Mouse (Mus musculus): Measurements from ENCODE around the gene Coro2a. TPM values are rescaled to one million over a fixed set of nuclear protein-coding genes. Genes with fewer than 3 reads are reported as not detected.
"Not testable (repeated sequence)": the region's sequence is repeated elsewhere in the genome, so short reads cannot be mapped to it uniquely, and the experiment has no call there.

Gene Coro2a
- 2.2 and 2.9 TPM in 2 replicates for polyA plus RNA-seq (2014; fragmentation: Nextera tagmentation; extraction: Ambion mirVana)

DNA sequence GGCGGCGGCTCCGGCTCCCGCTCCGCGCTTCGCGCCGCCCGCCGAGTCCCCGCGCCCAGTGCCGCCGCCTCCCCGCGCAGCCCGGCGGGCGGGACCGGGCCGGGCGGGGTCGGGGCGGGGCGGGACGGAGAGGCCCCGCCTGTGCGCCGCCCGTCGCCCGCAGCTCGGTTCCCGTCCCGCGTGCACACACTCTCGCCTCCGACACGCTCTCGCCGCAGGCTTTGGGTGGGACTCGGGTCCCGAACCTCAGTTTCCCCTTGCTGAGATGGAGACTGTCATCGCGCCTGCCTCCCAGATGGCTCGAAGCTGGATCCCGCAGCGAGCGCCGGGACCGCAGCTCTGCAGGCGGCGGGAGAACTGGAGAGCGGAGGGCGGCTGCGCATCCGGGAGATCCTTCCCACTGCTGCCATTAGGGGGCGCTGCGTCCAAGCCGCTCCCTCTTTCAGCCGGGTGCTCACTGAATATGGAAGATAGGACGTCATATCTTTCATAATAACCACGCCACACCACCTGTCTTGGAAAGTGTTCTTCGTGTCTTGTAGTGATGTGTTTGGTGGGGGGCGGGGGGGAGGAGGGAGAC is at the start of gene Coro2a:
Gene Coro2a, minus strand, starts transcription at position 359 of the 580 bp plus-strand sequence.
- peak within 1 kb of the TSS; percentile 54 for H3K4me3 ChIP-seq (ENCODE audit: low read depth, low read length)
- ATAC-seq: peak; percentile 73
- no peaks in the 10 kb centered on the region for H3K4me1 ChIP-seq (ENCODE audit: control insufficient read depth, insufficient read depth, low read length)
- DNase-seq (ENCODE audit: low spot score): peak; percentile 86
- no peaks in the 10 kb centered on the region for H3K9me3 ChIP-seq (replicated peaks; ENCODE audit: control insufficient read depth, low read length)
- H3K36me3 ChIP-seq (ENCODE audit: control insufficient read depth, insufficient read depth, low read length): no peaks in the 10 kb centered on the region
- no peak within 1 kb of the TSS for H3K27ac ChIP-seq (ENCODE audit: low read depth, low read length)
- under 1% methylated on average over 47 of the region's 66 CpGs for WGBS
- peak within 1 kb of the TSS; percentile 96 for H3K4me2 ChIP-seq (ENCODE audit: low read length)
- peaks cover 21% of the 10 kb centered on the region for H3K27me3 ChIP-seq (replicated peaks; ENCODE audit: control insufficient read depth, insufficient read depth, low read length)
- peak within 1 kb of the TSS; percentile 68 for H3K9ac ChIP-seq (ENCODE audit: low read length)

DNA sequence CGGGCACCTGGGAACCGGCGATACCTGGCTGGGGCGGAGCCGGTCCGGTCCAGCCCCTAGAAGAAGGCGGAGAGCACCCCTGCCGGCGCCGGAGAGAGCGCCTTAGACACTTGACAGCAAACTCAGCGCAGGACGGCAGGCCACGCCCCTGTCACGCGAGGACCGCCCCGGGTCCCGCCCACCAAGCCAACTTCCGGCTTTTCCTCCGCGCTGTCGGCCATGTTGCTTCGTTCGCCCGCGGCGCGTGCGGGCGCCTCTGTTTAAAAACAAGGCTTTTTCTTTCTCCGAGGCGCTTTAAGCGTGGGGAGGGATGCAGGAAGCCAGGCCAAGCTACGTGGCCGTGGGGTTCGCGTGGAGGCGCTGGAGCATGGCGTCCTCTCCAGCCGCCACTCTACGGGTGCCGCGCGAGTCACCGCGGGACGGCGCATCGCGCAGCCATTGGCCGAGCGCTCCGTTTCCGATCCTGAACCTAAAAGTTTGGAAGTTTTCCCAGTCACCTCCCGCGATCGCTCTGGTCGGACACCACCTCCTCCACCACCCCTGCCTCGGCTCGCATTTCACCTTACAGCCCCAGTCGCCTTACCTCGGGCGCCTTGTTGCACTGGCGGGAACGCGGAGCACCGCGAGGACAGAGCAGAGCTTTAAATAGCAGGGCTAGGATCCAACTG is 48.2 kb upstream of the Coro2a start, which contains the start of gene Tbc1d2:
Gene Tbc1d2, minus strand, starts transcription at position 124 of the 668 bp plus-strand sequence.
- under 1% methylated on average over 61 of the region's 69 CpGs for WGBS
- peaks cover 17% of the 10 kb centered on the region for H3K27me3 ChIP-seq (replicated peaks; ENCODE audit: control insufficient read depth, insufficient read depth, low read length)
- peak within 1 kb of the TSS; percentile 62 for H3K9ac ChIP-seq (ENCODE audit: low read length)
- no peaks in the 10 kb centered on the region for H3K36me3 ChIP-seq (ENCODE audit: control insufficient read depth, insufficient read depth, low read length)
- DNase-seq (ENCODE audit: low spot score) (peak; percentile 95), ATAC-seq (peak; percentile 98)
- peaks cover 9% of the 10 kb centered on the region for H3K4me1 ChIP-seq (ENCODE audit: control insufficient read depth, insufficient read depth, low read length)
- H3K9me3 ChIP-seq (replicated peaks; ENCODE audit: control insufficient read depth, low read length): no peaks in the 10 kb centered on the region
- peak within 1 kb of the TSS; percentile 27; the same call in 1 of the 2 replicates for H3K27ac ChIP-seq (ENCODE audit: low read depth, low read length)
- H3K4me3 ChIP-seq (ENCODE audit: low read depth, low read length): peak within 1 kb of the TSS; percentile 67
- peak within 1 kb of the TSS; percentile 83 for H3K4me2 ChIP-seq (ENCODE audit: low read length)

DNA sequence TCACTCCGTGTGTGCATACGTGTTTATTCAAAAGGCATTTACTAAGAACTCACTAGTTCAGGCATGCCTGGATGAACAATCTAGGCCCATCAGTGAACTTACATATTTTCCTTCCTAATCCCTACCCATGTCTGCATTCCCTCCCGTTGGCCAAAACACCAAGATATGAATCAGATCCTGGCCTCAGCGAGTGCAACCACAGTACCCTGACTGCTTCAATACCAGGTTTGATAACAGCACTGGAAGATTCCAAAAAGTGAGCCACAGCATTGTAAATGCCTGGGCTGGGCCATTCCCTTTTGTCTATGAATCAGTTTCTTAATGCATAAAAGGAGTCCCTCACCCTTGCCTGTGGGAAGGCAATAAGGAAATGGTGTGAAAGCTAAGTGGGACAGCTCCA is 47.2 kb upstream of the Coro2a start:
- 66% methylated on average over 4 of the region's 4 CpGs for WGBS
- Histone ChIP-seq H3K9ac (ENCODE audit: low read length) (peak overlapping the region; percentile 62; the same call in 1 of the 2 replicates), H3K4me1 (ENCODE audit: control insufficient read depth, insufficient read depth, low read length) (peaks cover 9% of the 10 kb centered on the region), H3K27me3 (replicated peaks; ENCODE audit: control insufficient read depth, insufficient read depth, low read length) (peaks cover 17% of the 10 kb centered on the region), H3K4me2 (ENCODE audit: low read length) (peak overlapping the region; percentile 83), H3K27ac (ENCODE audit: low read depth, low read length) (no peak overlapping the region), H3K9me3 (replicated peaks; ENCODE audit: control insufficient read depth, low read length) (no peaks in the 10 kb centered on the region), H3K36me3 (ENCODE audit: control insufficient read depth, insufficient read depth, low read length) (no peaks in the 10 kb centered on the region), H3K4me3 (ENCODE audit: low read depth, low read length) (peak overlapping the region; percentile 67)
- ATAC-seq (no peak), DNase-seq (ENCODE audit: low spot score) (no peak)

DNA sequence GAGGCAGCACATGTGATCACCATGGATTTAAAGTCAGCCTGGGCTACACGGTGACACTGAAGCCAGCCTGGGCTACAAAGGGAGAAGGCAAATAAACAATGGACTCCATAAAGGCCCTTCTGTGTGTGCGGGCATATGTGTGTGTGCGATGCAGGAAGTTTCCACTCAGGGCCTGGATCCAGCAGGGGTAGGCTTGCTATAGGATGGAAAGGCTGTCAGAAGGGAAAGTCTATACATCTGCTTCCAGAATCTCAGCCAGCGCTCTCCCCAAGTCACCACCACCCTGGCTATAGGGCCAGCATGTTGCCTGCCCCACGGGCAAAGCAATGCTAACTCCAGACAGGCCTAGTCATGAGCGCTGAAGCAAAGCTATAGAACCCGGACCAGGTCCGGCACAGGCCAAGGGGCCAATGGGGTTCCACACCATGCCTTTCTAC is 41.7 kb upstream of the Coro2a start:
- H3K4me2 ChIP-seq (ENCODE audit: low read length): no peak overlapping the region
- H3K9ac ChIP-seq (ENCODE audit: low read length): no peak overlapping the region
- no peak overlapping the region for H3K4me3 ChIP-seq (ENCODE audit: low read depth, low read length)
- no peaks in the 10 kb centered on the region for H3K36me3 ChIP-seq (ENCODE audit: control insufficient read depth, insufficient read depth, low read length)
- H3K27me3 ChIP-seq (replicated peaks; ENCODE audit: control insufficient read depth, insufficient read depth, low read length): 0 out of 2 replicates have a peak, but pooled peaks cover under 1% of the 10 kb centered on the region
- DNase-seq (ENCODE audit: low spot score): no peak
- WGBS: 89% methylated on average over 8 of the region's 8 CpGs
- H3K4me1 ChIP-seq (ENCODE audit: control insufficient read depth, insufficient read depth, low read length): no peaks in the 10 kb centered on the region
- H3K9me3 ChIP-seq (replicated peaks; ENCODE audit: control insufficient read depth, low read length): no peaks in the 10 kb centered on the region
- ATAC-seq: no peak
- H3K27ac ChIP-seq (ENCODE audit: low read depth, low read length): no peak overlapping the region

DNA sequence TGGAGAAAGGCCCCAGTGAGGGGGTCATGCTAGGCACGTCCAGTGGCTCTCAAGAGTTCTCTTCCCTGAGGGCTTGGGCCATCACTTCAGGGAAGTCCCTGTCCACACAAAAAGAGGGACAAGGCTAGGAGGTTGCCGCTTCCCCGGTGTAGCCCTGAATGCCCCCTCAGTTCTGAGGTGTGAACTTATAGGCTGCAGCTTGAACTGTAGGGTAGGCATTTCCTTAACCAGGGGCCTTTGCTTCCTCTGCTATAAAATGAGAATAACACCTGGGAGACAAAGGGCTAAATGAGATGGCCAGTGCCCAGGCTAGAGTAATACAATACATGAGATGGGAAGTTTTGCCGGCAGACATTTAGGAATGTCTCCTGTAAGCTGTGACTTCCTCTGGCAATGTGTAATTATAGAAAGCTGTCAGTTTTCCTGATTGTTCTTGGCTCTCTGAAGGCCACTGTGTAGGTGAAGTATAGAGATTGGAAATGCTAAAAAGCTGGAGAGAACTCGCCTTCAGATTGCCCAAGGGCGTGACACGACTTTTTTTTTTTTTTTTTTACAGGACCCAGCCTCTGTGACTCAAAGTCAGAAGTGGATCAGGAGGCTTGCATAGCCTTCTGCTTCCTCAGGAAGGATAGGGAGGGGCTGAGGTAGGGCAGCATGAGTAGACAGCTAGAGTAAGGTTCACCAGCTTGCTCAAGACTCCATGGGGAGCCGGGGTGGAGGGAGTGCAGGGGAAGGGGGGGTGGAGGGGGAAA is 41.1 kb upstream of the Coro2a start:
- Histone ChIP-seq H3K4me3 (ENCODE audit: low read depth, low read length) (no peak overlapping the region), H3K9me3 (replicated peaks; ENCODE audit: control insufficient read depth, low read length) (no peaks in the 10 kb centered on the region), H3K27me3 (replicated peaks; ENCODE audit: control insufficient read depth, insufficient read depth, low read length) (no peaks in the 10 kb centered on the region), H3K36me3 (ENCODE audit: control insufficient read depth, insufficient read depth, low read length) (no peaks in the 10 kb centered on the region), H3K4me2 (ENCODE audit: low read length) (no peak overlapping the region), H3K27ac (ENCODE audit: low read depth, low read length) (0 out of 2 replicates have a peak overlapping the region, but pooled peaks have one; percentile 14), H3K4me1 (ENCODE audit: control insufficient read depth, insufficient read depth, low read length) (no peaks in the 10 kb centered on the region), H3K9ac (ENCODE audit: low read length) (no peak overlapping the region)
- ATAC-seq: no peak
- 81% methylated on average over 8 of the region's 8 CpGs for WGBS
- DNase-seq (ENCODE audit: low spot score): no peak

DNA sequence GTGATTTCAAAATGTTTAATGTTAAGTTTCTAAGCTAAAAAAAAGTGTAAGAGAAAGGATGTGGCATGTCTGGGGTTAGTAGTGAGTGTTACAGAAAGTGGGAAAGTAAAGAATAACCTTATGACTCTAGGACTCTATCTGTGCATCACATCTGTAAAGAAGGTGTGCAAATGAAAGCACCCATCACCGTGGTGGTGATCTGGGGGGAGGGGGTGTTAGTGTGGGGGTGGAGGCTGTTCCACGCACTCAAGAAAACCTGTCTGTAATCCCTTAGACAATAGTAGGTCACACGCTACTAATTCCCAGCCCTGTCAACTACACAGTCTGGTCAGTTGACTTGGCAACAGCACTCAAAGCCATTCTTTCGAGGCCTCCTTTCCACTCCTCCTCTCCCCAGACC is 39.3 kb upstream of the Coro2a start:
- Histone ChIP-seq H3K27me3 (replicated peaks; ENCODE audit: control insufficient read depth, insufficient read depth, low read length) (no peaks in the 10 kb centered on the region), H3K4me2 (ENCODE audit: low read length) (no peak overlapping the region), H3K4me3 (ENCODE audit: low read depth, low read length) (no peak overlapping the region), H3K9me3 (replicated peaks; ENCODE audit: control insufficient read depth, low read length) (no peaks in the 10 kb centered on the region), H3K4me1 (ENCODE audit: control insufficient read depth, insufficient read depth, low read length) (no peaks in the 10 kb centered on the region), H3K9ac (ENCODE audit: low read length) (no peak overlapping the region), H3K27ac (ENCODE audit: low read depth, low read length) (no peak overlapping the region), H3K36me3 (ENCODE audit: control insufficient read depth, insufficient read depth, low read length) (no peaks in the 10 kb centered on the region)
- WGBS: 17% methylated on average over 4 of the region's 4 CpGs
- DNase-seq (ENCODE audit: low spot score) (no peak), ATAC-seq (no peak)

DNA sequence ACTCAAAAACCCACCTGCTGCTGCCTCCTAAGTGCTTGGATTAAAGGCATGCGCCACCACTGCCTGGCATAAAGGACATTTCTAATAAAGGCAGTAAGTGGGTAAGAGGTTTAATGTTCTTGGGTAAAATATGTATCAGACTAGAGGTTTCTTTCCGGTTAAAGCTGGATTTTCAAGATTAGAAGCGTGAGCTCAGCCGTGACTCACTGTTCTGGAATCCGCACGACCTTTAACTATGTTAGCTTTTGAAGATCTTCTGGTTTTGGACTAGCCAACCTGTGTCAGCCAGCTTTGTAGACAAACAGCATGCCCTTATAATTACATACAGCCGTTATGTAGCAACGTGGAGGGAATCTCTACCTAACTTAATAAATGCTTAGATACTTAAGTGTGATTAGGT is 37.9 kb upstream of the Coro2a start:
- no peaks in the 10 kb centered on the region for H3K9me3 ChIP-seq (replicated peaks; ENCODE audit: control insufficient read depth, low read length)
- DNase-seq (ENCODE audit: low spot score) (no peak), ATAC-seq (no peak)
- 89% methylated on average over 8 of the region's 8 CpGs for WGBS
- H3K27me3 ChIP-seq (replicated peaks; ENCODE audit: control insufficient read depth, insufficient read depth, low read length): no peaks in the 10 kb centered on the region
- H3K9ac ChIP-seq (ENCODE audit: low read length): no peak overlapping the region
- H3K4me1 ChIP-seq (ENCODE audit: control insufficient read depth, insufficient read depth, low read length): no peaks in the 10 kb centered on the region
- H3K36me3 ChIP-seq (ENCODE audit: control insufficient read depth, insufficient read depth, low read length): no peaks in the 10 kb centered on the region
- no peak overlapping the region for H3K27ac ChIP-seq (ENCODE audit: low read depth, low read length)
- no peak overlapping the region for H3K4me2 ChIP-seq (ENCODE audit: low read length)
- no peak overlapping the region for H3K4me3 ChIP-seq (ENCODE audit: low read depth, low read length)

DNA sequence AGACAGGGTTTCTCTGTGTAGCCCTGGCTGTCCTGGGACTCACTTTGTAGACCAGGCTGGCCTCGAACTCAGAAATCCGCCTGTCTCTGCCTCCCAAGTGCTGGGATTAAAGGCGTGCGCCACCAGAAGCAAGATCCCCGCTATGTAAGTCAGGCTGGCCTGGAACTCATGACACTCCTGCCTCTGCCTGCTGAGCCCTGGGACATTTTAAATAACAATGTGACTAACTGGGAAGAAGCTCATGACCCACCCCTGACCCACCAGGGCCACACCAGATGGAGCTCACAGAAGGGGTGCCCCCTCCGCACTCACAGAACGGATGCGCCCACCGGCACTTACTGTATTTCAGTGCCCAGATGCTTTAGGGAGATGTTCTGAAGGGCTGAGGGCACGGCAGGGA is 35.2 kb upstream of the Coro2a start:
- not testable (repeated sequence) for DNase-seq (ENCODE audit: low spot score); H3K4me3 ChIP-seq (ENCODE audit: low read depth, low read length); H3K27ac ChIP-seq (ENCODE audit: low read depth, low read length); H3K36me3 ChIP-seq (ENCODE audit: control insufficient read depth, insufficient read depth, low read length); H3K27me3 ChIP-seq (replicated peaks; ENCODE audit: control insufficient read depth, insufficient read depth, low read length); H3K9ac ChIP-seq (ENCODE audit: low read length); H3K4me2 ChIP-seq (ENCODE audit: low read length); ATAC-seq; H3K9me3 ChIP-seq (replicated peaks; ENCODE audit: control insufficient read depth, low read length); H3K4me1 ChIP-seq (ENCODE audit: control insufficient read depth, insufficient read depth, low read length)
- 88% methylated on average over 10 of the region's 10 CpGs for WGBS
